ENCODE assay signal across 9 mouse cellular contexts in the genomic region with DNA sequence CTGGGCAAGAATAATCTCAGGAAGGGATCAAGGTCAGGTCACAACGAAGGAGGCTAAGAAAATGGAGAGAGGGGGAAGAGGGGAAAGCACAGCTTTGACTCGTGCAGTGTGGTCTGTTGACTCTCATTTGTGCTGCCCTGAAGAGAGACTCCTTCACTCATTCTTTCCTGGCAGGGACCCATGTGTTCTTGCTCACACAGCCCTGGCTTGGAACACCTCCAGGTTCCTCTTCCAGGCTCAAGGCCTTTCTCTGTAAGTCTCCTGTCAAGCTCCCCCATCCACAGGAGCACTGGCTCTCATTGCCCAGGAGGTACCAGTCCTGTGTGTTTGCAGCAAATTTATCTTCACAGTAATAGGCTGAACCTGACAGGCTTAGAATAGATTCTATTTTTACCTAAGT. TPM values are rescaled to one million over a fixed set of nuclear protein-coding genes. Genes with fewer than 3 reads are reported as not detected.
DNase-seq lines count a peak whose midpoint lies in the region; ATAC-seq lines count a peak whose summit lies in the region.
"Had no signal": no experiment of that assay in that cellular context is flagged by ENCODE, and none has a peak within 500 bp of the region (broad histone marks: within the 10 kb centered on the region; RNA-seq: fewer than 3 reads in every experiment).

No protein-coding gene starts in this region.

- H3K4me2 ChIP-seq in kidney, embryonic 16.5 days (replicated peaks; ENCODE audit: low read depth, low read length) = no peak overlapping the region
- no peak overlapping the region for H3K4me2 ChIP-seq in heart, embryonic 14.5 days (ENCODE audit: low read length)
- H3K4me2 ChIP-seq in midbrain, embryonic 13.5 days (replicated peaks) = no peak overlapping the region
- H3K4me2 ChIP-seq: embryonic facial prominence, embryonic 12.5 days had no signal

- ATAC-seq in kidney, embryonic 16.5 days (ENCODE audit: low FRiP score, low TSS enrichment) = no peak
- ATAC-seq in heart, embryonic 14.5 days (ENCODE audit: insufficient number of reproducible peaks, insufficient read depth, low FRiP score, low read depth) = peak; percentile 68
- ATAC-seq in midbrain, embryonic 13.5 days = no peak
- ATAC-seq in erythroid progenitor cell, adult 5-6 weeks (replicated peaks; ENCODE audit: low FRiP score, poor library complexity, severe bottlenecking) = no peak

- no peaks in the 10 kb centered on the region for H3K9me3 ChIP-seq in kidney, embryonic 16.5 days (ENCODE audit: low read length)
- H3K9me3 ChIP-seq in heart, embryonic 14.5 days (ENCODE audit: control insufficient read depth, low read length) = no peaks in the 10 kb centered on the region
- no peaks in the 10 kb centered on the region for H3K9me3 ChIP-seq in midbrain, embryonic 13.5 days
- H3K9me3 ChIP-seq: embryonic facial prominence, embryonic 12.5 days had no signal

- H3K27me3 ChIP-seq in kidney, embryonic 16.5 days (ENCODE audit: insufficient read depth, low read length) = no peaks in the 10 kb centered on the region
- H3K27me3 ChIP-seq in heart, embryonic 14.5 days (ENCODE audit: control insufficient read depth, insufficient read depth, low read length) = no peaks in the 10 kb centered on the region
- no peaks in the 10 kb centered on the region for H3K27me3 ChIP-seq in midbrain, embryonic 13.5 days
- H3K27me3 ChIP-seq: embryonic facial prominence, embryonic 12.5 days had no signal

- no peak overlapping the region for H3K27ac ChIP-seq in kidney, embryonic 16.5 days (ENCODE audit: low read length)
- H3K27ac ChIP-seq in heart, embryonic 14.5 days (replicated peaks in 1 of 2; ENCODE audit: control insufficient read depth in 1 of 2, insufficient read depth in 1 of 2, low read depth in 2 of 2, low read length in 2 of 2) = peak overlapping the region; percentile 66 to 75
- no peak overlapping the region for H3K27ac ChIP-seq in midbrain, embryonic 13.5 days
- H3K27ac ChIP-seq: embryonic facial prominence, embryonic 12.5 days had no signal

- H3K36me3 ChIP-seq in kidney, embryonic 16.5 days (ENCODE audit: insufficient read depth, low read length) = no peaks in the 10 kb centered on the region
- no peaks in the 10 kb centered on the region for H3K36me3 ChIP-seq in heart, embryonic 14.5 days (ENCODE audit: control insufficient read depth, insufficient read depth, low read length)
- no peaks in the 10 kb centered on the region for H3K36me3 ChIP-seq in midbrain, embryonic 13.5 days
- H3K36me3 ChIP-seq: embryonic facial prominence, embryonic 12.5 days had no signal

- no peak overlapping the region for H3K4me3 ChIP-seq in kidney, embryonic 16.5 days (ENCODE audit: low read length)
- H3K4me3 ChIP-seq in heart, embryonic 14.5 days (ENCODE audit: control insufficient read depth in 1 of 2, insufficient read depth in 1 of 2, low read depth in 1 of 2, low read length in 2 of 2) = no peak overlapping the region
- H3K4me3 ChIP-seq in midbrain, embryonic 13.5 days (replicated peaks) = no peak overlapping the region
- H3K4me3 ChIP-seq: embryonic facial prominence, embryonic 12.5 days had no signal

- peak; percentile 35 for DNase-seq in kidney, postnatal 10 days
- DNase-seq in cerebellum, adult 18-20 months = peak; percentile 66 to 74
- peak; percentile 84 for DNase-seq in skeletal muscle tissue, adult 2 months (ENCODE audit: low read depth, low spot score)
- no peak for DNase-seq in embryo, embryonic 10.5 days (ENCODE audit: low spot score)

- no peak overlapping the region for H3K9ac ChIP-seq in kidney, embryonic 16.5 days (replicated peaks; ENCODE audit: low read length)
- H3K9ac ChIP-seq in heart, embryonic 14.5 days (ENCODE audit: low read length) = no peak overlapping the region
- no peak overlapping the region for H3K9ac ChIP-seq in midbrain, embryonic 13.5 days (replicated peaks)
- H3K9ac ChIP-seq: embryonic facial prominence, embryonic 12.5 days had no signal

- 26% methylated on average over 2 of the region's 2 CpGs for WGBS in kidney, embryonic 16.5 days
- WGBS in heart, embryonic 14.5 days = 5% methylated on average over 2 of the region's 2 CpGs
- 57% methylated on average over 2 of the region's 2 CpGs for WGBS in midbrain, embryonic 13.5 days

- H3K4me1 ChIP-seq in kidney, embryonic 16.5 days (ENCODE audit: insufficient read depth, low read length) = no peaks in the 10 kb centered on the region
- peaks cover 18 to 24% of the 10 kb centered on the region in 2 experiments for H3K4me1 ChIP-seq in heart, embryonic 14.5 days (ENCODE audit: control insufficient read depth in 2 of 2, insufficient read depth in 2 of 2, low read length in 2 of 2)
- H3K4me1 ChIP-seq in midbrain, embryonic 13.5 days (replicated peaks) = no peaks in the 10 kb centered on the region
- H3K4me1 ChIP-seq: embryonic facial prominence, embryonic 12.5 days had no signal

RNA-seq across cellular contexts. Expression of gene Neb, which starts 7.2 kb away (rescaled TPM):
- 4.9 TPM in 2 replicates for polyA plus RNA-seq in kidney, embryonic 16.5 days (2015; fragmentation: Nextera tagmentation; extraction: Ambion mirVana)
- polyA plus RNA-seq in heart, embryonic 14.5 days (2014; fragmentation: Nextera tagmentation; extraction: Ambion mirVana) = 2.2 and 2.5 TPM in 2 replicates
- 0.62 and 0.73 TPM in 2 replicates for polyA plus RNA-seq in midbrain, embryonic 13.5 days (2015; fragmentation: Nextera tagmentation; extraction: Ambion mirVana)
- not detected in 2 replicates for total RNA-seq in erythroid progenitor cell, adult 5-6 weeks (2015; ENCODE audit: low replicate concordance)
- total RNA-seq in erythroid progenitor cell, adult 5-6 weeks (2017; ENCODE audit: low replicate concordance) = 0.08 TPM in 1 of 2 replicates, not detected in the other

RNA-seq across cellular contexts. Expression of gene Arl5a, which starts 53.6 kb away (rescaled TPM):
- polyA plus RNA-seq in kidney, embryonic 16.5 days (2015; fragmentation: Nextera tagmentation; extraction: Ambion mirVana) = 35.6 and 45.3 TPM in 2 replicates
- polyA plus RNA-seq in heart, embryonic 14.5 days (2014; fragmentation: Nextera tagmentation; extraction: Ambion mirVana) = 86.0 and 89.2 TPM in 2 replicates
- 39.2 and 43.3 TPM in 2 replicates for polyA plus RNA-seq in midbrain, embryonic 13.5 days (2015; fragmentation: Nextera tagmentation; extraction: Ambion mirVana)
- total RNA-seq in erythroid progenitor cell, adult 5-6 weeks (2015; ENCODE audit: low replicate concordance) = 23.5 and 24.9 TPM in 2 replicates
- 11.5 and 15.3 TPM in 2 replicates for total RNA-seq in erythroid progenitor cell, adult 5-6 weeks (2017; ENCODE audit: low replicate concordance)

Comparison
In these comparisons a context has a peak if more than half of its experiments do, and no peak if none do; other contexts are left out.
1. H3K27ac ChIP-seq: peak in heart, embryonic 14.5 days (2 of 2); none in kidney, embryonic 16.5 days (single experiment) and midbrain, embryonic 13.5 days (single experiment).